Mouse (Mus musculus) cortical plate, adult 2 months (tissue): ENCODE measurements around the gene Ppp2r3a. TPM values are rescaled to one million over a fixed set of nuclear protein-coding genes. Genes with fewer than 3 reads are reported as not detected.

ENCODE experiments used
- H3K27ac ChIP-seq: fragments of 200-500 bp; 2 replicates; pipeline ENCODE4 v1.5.1; 2012; ENCODE audit warnings: low read length, control low read depth, inconsistent platforms; ENCODE audit not compliant: insufficient read depth
- H3K4me1 ChIP-seq: fragments of 200-500 bp; 2 replicates; pipeline ENCODE4 v1.6.1; 2011; ENCODE audit warnings: low read length; ENCODE audit not compliant: control insufficient read depth, insufficient read depth
- H3K4me3 ChIP-seq: fragments of 200-500 bp; 2 replicates; pipeline ENCODE4 v1.5.1; 2011; ENCODE audit warnings: mild to moderate bottlenecking, low read length, control low read depth; ENCODE audit not compliant: insufficient read depth
- CTCF ChIP-seq: fragments of 200-500 bp; IDR thresholded peaks from 2 replicates; pipeline ENCODE4 v1.5.1; 2011; ENCODE audit warnings: mild to moderate bottlenecking, control low read depth, low read length; ENCODE audit not compliant: insufficient read depth; ENCODE audit errors: extremely low read depth
- POLR2A ChIP-seq: fragments of 200-500 bp; IDR thresholded peaks from 2 replicates; pipeline ENCODE4 v1.6.1; 2011; ENCODE audit warnings: mild to moderate bottlenecking, low read length, control low read depth; ENCODE audit not compliant: insufficient read depth; ENCODE audit errors: extremely low read depth
- polyA plus RNA-seq: library from polyadenylated mRNA; depleted of rRNA; stranded (reverse); fragments of >200 nt; gene quantifications from 2 replicates; pipeline ENCODE4 v1.2.3, GENCODE M21; 2012

The Ppp2r3a gene
- polyA plus RNA-seq, 1 experiment, result 19.5 TPM

GRCm38 (mm10) chr9:101281906-101282305, 30.3 kb upstream of the Ppp2r3a start:
- TF ChIP-seq POLR2A (no peak), CTCF (no peak)
- H3K4me3 ChIP-seq, result no peak overlapping the region
- no peak overlapping the region for H3K27ac ChIP-seq
- H3K4me1 ChIP-seq, result no peaks in the 10 kb centered on the region

GRCm38 (mm10) chr9:101281326-101281725, 29.7 kb upstream of the Ppp2r3a start:
- H3K4me3 ChIP-seq, result no peak overlapping the region
- H3K4me1 ChIP-seq, result no peaks in the 10 kb centered on the region
- no peak for TF ChIP-seq CTCF
- TF ChIP-seq POLR2A, result no peak
- no peak overlapping the region for H3K27ac ChIP-seq

- Histone ChIP-seq H3K4me1 (no peaks in the 10 kb centered on the region), H3K4me3 (no peak overlapping the region), H3K27ac (no peak overlapping the region)
- TF ChIP-seq CTCF (no peak), POLR2A (no peak)
Observed at GRCm38 (mm10) chr9:101280867-101281266, 29.3 kb upstream of the Ppp2r3a start.

- no peak for TF ChIP-seq CTCF
- TF ChIP-seq POLR2A, result no peak
- Histone ChIP-seq H3K27ac (no peak overlapping the region), H3K4me3 (no peak overlapping the region), H3K4me1 (no peaks in the 10 kb centered on the region)
Observed at GRCm38 (mm10) chr9:101280211-101280610, 28.6 kb upstream of the Ppp2r3a start.

GRCm38 (mm10) chr9:101272715-101273114, 21.1 kb upstream of the Ppp2r3a start:
- H3K4me3 ChIP-seq, result no peak overlapping the region
- no peaks in the 10 kb centered on the region for H3K4me1 ChIP-seq
- TF ChIP-seq POLR2A (no peak), CTCF (no peak)
- no peak overlapping the region for H3K27ac ChIP-seq

GRCm38 (mm10) chr9:101270020-101270419, 18.4 kb upstream of the Ppp2r3a start:
- peaks cover 2% of the 10 kb centered on the region; the same call in 1 of the 2 replicates for H3K4me1 ChIP-seq
- no peak overlapping the region for H3K4me3 ChIP-seq
- H3K27ac ChIP-seq, result no peak overlapping the region
- TF ChIP-seq POLR2A, result no peak
- no peak for TF ChIP-seq CTCF

GRCm38 (mm10) chr9:101266043-101266442, 14.4 kb upstream of the Ppp2r3a start:
- Histone ChIP-seq H3K27ac (no peak overlapping the region), H3K4me1 (peaks cover 2% of the 10 kb centered on the region; the same call in 1 of the 2 replicates), H3K4me3 (no peak overlapping the region)
- TF ChIP-seq POLR2A, result no peak
- TF ChIP-seq CTCF, result no peak

- Histone ChIP-seq H3K4me1 (peaks cover 2% of the 10 kb centered on the region; the same call in 1 of the 2 replicates), H3K4me3 (no peak overlapping the region), H3K27ac (no peak overlapping the region)
- TF ChIP-seq CTCF (no peak), POLR2A (no peak)
Observed at GRCm38 (mm10) chr9:101265546-101265945, 14.0 kb upstream of the Ppp2r3a start.

- no peak for TF ChIP-seq POLR2A
- TF ChIP-seq CTCF, result no peak
- Histone ChIP-seq H3K4me1 (peaks cover 2% of the 10 kb centered on the region; the same call in 1 of the 2 replicates), H3K27ac (no peak overlapping the region), H3K4me3 (no peak overlapping the region)
Observed at GRCm38 (mm10) chr9:101262815-101263214, 11.2 kb upstream of the Ppp2r3a start.

GRCm38 (mm10) chr9:101261989-101262571, 10.5 kb upstream of the Ppp2r3a start:
- H3K27ac ChIP-seq, result no peak overlapping the region
- H3K4me3 ChIP-seq, result no peak overlapping the region
- H3K4me1 ChIP-seq, result peaks cover 2% of the 10 kb centered on the region; the same call in 1 of the 2 replicates
- TF ChIP-seq CTCF (no peak), POLR2A (no peak)

- no peak overlapping the region for H3K27ac ChIP-seq
- peaks cover 2% of the 10 kb centered on the region; the same call in 1 of the 2 replicates for H3K4me1 ChIP-seq
- no peak overlapping the region for H3K4me3 ChIP-seq
- TF ChIP-seq CTCF (no peak), POLR2A (no peak)
Observed at GRCm38 (mm10) chr9:101261443-101261842, 9.8 kb upstream of the Ppp2r3a start.
